Mouse (Mus musculus): ENCODE results near the gene Satb1. TPM values are rescaled to one million over a fixed set of nuclear protein-coding genes. Genes with fewer than 3 reads are reported as not detected.

Gene Satb1
- polyA plus RNA-seq, 1 experiment, result 873 TPM

DNA sequence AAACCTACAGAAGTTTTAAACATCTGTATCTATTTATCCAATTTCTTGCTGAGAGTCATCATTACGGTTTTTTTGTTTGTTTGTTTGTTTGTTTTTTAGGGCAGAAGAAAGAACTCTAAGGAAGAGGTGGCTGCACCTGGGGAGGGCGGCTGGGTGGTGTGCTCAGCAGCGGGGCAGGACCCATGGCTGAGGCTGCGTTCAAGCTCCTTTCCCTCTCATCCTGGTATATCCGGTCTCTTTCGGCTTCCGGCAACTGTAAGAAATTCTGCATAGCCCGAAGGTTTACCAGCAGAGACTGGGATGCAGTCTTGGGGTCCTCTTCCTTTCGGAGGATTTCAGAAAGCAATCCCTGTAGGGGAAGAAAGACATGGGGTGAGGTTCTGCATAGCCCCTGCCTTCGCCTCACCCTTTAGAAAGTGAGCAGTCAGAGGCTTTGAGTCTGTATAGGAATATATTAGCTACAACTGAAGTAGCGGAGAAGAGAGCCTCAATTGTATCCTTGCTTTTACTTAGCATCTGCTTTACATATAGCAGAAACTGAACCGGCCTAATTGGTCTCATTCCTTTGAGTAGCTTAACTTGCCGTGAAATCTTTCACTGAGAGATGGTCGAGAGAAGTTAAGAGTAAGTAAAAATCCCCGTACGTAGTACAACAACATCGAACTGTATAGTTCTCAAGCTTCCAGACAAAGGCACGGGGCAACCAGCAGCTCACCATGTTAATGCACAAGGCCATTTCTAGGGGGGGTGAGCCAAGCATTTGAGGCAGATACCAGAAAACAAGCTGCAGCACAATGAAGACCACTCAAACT lies 57.8 kb downstream of the Satb1 start:
- 96% methylated on average over 18 of the region's 18 CpGs for WGBS
- H3K27ac ChIP-seq (ENCODE audit: control insufficient read depth, insufficient read depth, low read length), result no peak overlapping the region
- no peaks in the 10 kb centered on the region for H3K27me3 ChIP-seq (ENCODE audit: control insufficient read depth, insufficient read depth, low read length)
- no peak overlapping the region for H3K4me3 ChIP-seq (ENCODE audit: control insufficient read depth, insufficient read depth, low read length)
- DNase-seq, result no peak
- peaks cover 99% of the 10 kb centered on the region for H3K36me3 ChIP-seq (ENCODE audit: control insufficient read depth, insufficient read depth, low read length)
- TF ChIP-seq POLR2A (IDR thresholded peaks at IDR 0.05; ENCODE audit: control insufficient read depth, extremely low read depth, insufficient read depth, low read length, poor library complexity), result no peak
- no peak for TF ChIP-seq CTCF (IDR thresholded peaks at IDR 0.05; ENCODE audit: borderline replicate concordance, control insufficient read depth, extremely low read depth, insufficient read depth, low read length, poor library complexity)
- H3K4me1 ChIP-seq (replicated peaks; ENCODE audit: control insufficient read depth, insufficient read depth, low read length), result 0 out of 2 replicates have a peak, but pooled peaks cover 4% of the 10 kb centered on the region

GRCm38 (mm10) chr17:51763600-51763999 lies 69.5 kb downstream of the Satb1 start:
- Histone ChIP-seq H3K4me3 (ENCODE audit: control insufficient read depth, insufficient read depth, low read length) (no peak overlapping the region), H3K27me3 (ENCODE audit: control insufficient read depth, insufficient read depth, low read length) (no peaks in the 10 kb centered on the region), H3K4me1 (replicated peaks; ENCODE audit: control insufficient read depth, insufficient read depth, low read length) (peaks cover 10% of the 10 kb centered on the region), H3K36me3 (ENCODE audit: control insufficient read depth, insufficient read depth, low read length) (peaks cover 97% of the 10 kb centered on the region), H3K27ac (ENCODE audit: control insufficient read depth, insufficient read depth, low read length) (no peak overlapping the region; the same call in 1 of the 2 replicates)
- no peak for TF ChIP-seq POLR2A (IDR thresholded peaks at IDR 0.05; ENCODE audit: control insufficient read depth, extremely low read depth, insufficient read depth, low read length, poor library complexity)
- TF ChIP-seq CTCF (IDR thresholded peaks at IDR 0.05; ENCODE audit: borderline replicate concordance, control insufficient read depth, extremely low read depth, insufficient read depth, low read length, poor library complexity), result no peak
- DNase-seq, result no peak
- WGBS, result 83% methylated on average over 8 of the region's 8 CpGs

GRCm38 (mm10) chr17:51762503-51762902 lies 70.6 kb downstream of the Satb1 start:
- Histone ChIP-seq H3K4me1 (replicated peaks; ENCODE audit: control insufficient read depth, insufficient read depth, low read length) (peaks cover 10% of the 10 kb centered on the region), H3K36me3 (ENCODE audit: control insufficient read depth, insufficient read depth, low read length) (peaks cover 97% of the 10 kb centered on the region), H3K27me3 (ENCODE audit: control insufficient read depth, insufficient read depth, low read length) (no peaks in the 10 kb centered on the region), H3K4me3 (ENCODE audit: control insufficient read depth, insufficient read depth, low read length) (no peak overlapping the region), H3K27ac (ENCODE audit: control insufficient read depth, insufficient read depth, low read length) (peak overlapping the region; percentile 54; the same call in 1 of the 2 replicates)
- 42% methylated on average over 7 of the region's 7 CpGs for WGBS
- no peak for DNase-seq
- TF ChIP-seq CTCF (IDR thresholded peaks at IDR 0.05; ENCODE audit: borderline replicate concordance, control insufficient read depth, extremely low read depth, insufficient read depth, low read length, poor library complexity) (no peak), POLR2A (IDR thresholded peaks at IDR 0.05; ENCODE audit: control insufficient read depth, extremely low read depth, insufficient read depth, low read length, poor library complexity) (no peak)

GRCm38 (mm10) chr17:51760997-51761655 lies 72.0 kb downstream of the Satb1 start:
- no peaks in the 10 kb centered on the region for H3K27me3 ChIP-seq (ENCODE audit: control insufficient read depth, insufficient read depth, low read length)
- H3K4me1 ChIP-seq (replicated peaks; ENCODE audit: control insufficient read depth, insufficient read depth, low read length), result peaks cover 12% of the 10 kb centered on the region
- TF ChIP-seq CTCF (IDR thresholded peaks at IDR 0.05; ENCODE audit: borderline replicate concordance, control insufficient read depth, extremely low read depth, insufficient read depth, low read length, poor library complexity) (no peak), POLR2A (IDR thresholded peaks at IDR 0.05; ENCODE audit: control insufficient read depth, extremely low read depth, insufficient read depth, low read length, poor library complexity) (no peak)
- 82% methylated on average over 17 of the region's 17 CpGs for WGBS
- peaks cover 96% of the 10 kb centered on the region for H3K36me3 ChIP-seq (ENCODE audit: control insufficient read depth, insufficient read depth, low read length)
- H3K4me3 ChIP-seq (ENCODE audit: control insufficient read depth, insufficient read depth, low read length), result no peak overlapping the region
- no peak for DNase-seq
- H3K27ac ChIP-seq (ENCODE audit: control insufficient read depth, insufficient read depth, low read length), result peak overlapping the region; percentile 20; the same call in 1 of the 2 replicates

GRCm38 (mm10) chr17:51760251-51760887 lies 72.7 kb downstream of the Satb1 start:
- 38% methylated on average over 17 of the region's 17 CpGs for WGBS

DNA sequence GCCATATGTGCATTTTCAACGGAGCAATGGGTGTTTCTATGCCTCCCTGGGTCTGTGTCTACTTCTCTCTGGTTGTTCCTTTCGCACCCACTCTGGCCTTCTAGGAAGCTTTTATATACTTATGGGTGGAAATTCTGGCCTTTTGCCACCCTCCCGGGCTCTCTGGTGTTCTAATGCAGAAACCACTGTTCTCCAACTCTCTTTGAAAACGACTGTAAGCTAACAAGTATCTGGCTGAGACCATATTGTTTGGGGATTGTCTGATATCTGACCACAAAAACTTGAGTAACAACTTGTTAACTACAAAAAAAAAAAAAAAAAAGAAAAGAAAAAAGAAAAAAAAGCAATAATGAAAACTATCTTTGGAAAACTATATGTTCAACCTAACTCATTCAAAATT lies 73.6 kb downstream of the Satb1 start:
- DNase-seq, result no peak
- peaks cover 96% of the 10 kb centered on the region for H3K36me3 ChIP-seq (ENCODE audit: control insufficient read depth, insufficient read depth, low read length)
- no peaks in the 10 kb centered on the region for H3K27me3 ChIP-seq (ENCODE audit: control insufficient read depth, insufficient read depth, low read length)
- peaks cover 11% of the 10 kb centered on the region for H3K4me1 ChIP-seq (replicated peaks; ENCODE audit: control insufficient read depth, insufficient read depth, low read length)
- no peak overlapping the region for H3K4me3 ChIP-seq (ENCODE audit: control insufficient read depth, insufficient read depth, low read length)
- 36% methylated on average over 4 of the region's 4 CpGs for WGBS
- H3K27ac ChIP-seq (ENCODE audit: control insufficient read depth, insufficient read depth, low read length), result no peak overlapping the region
- TF ChIP-seq POLR2A (IDR thresholded peaks at IDR 0.05; ENCODE audit: control insufficient read depth, extremely low read depth, insufficient read depth, low read length, poor library complexity) (no peak), CTCF (IDR thresholded peaks at IDR 0.05; ENCODE audit: borderline replicate concordance, control insufficient read depth, extremely low read depth, insufficient read depth, low read length, poor library complexity) (no peak)

More at GRCm38 (mm10) chr17:51760251-51760887, 72.7 kb downstream of the Satb1 start:
- Histone ChIP-seq H3K4me1 (replicated peaks; ENCODE audit: control insufficient read depth, insufficient read depth, low read length) (peaks cover 12% of the 10 kb centered on the region), H3K36me3 (ENCODE audit: control insufficient read depth, insufficient read depth, low read length) (peaks cover 96% of the 10 kb centered on the region), H3K27ac (ENCODE audit: control insufficient read depth, insufficient read depth, low read length) (no peak overlapping the region), H3K27me3 (ENCODE audit: control insufficient read depth, insufficient read depth, low read length) (no peaks in the 10 kb centered on the region), H3K4me3 (ENCODE audit: control insufficient read depth, insufficient read depth, low read length) (no peak overlapping the region)
- TF ChIP-seq CTCF (IDR thresholded peaks at IDR 0.05; ENCODE audit: borderline replicate concordance, control insufficient read depth, extremely low read depth, insufficient read depth, low read length, poor library complexity), result no peak
- no peak for TF ChIP-seq POLR2A (IDR thresholded peaks at IDR 0.05; ENCODE audit: control insufficient read depth, extremely low read depth, insufficient read depth, low read length, poor library complexity)
- no peak for DNase-seq
